Mouse (Mus musculus) erythroid progenitor cell, adult 5-6 weeks (primary cell): ENCODE data around the gene Sema3g. TPM values are rescaled to one million over a fixed set of nuclear protein-coding genes. Genes with fewer than 3 reads are reported as not detected.
A peak's percentile ranks its signal among the peaks of the same experiment; 100 is the strongest.

Experiments used
- ATAC-seq: replicated peaks from 2 replicates; pipeline ENCODE4 v1.8.0; 2016; ENCODE audit warnings: moderate number of reproducible peaks, mild to moderate bottlenecking, moderate TSS enrichment, inconsistent platforms; ENCODE audit not compliant: poor library complexity, low FRiP score, severe bottlenecking
- total RNA-seq, 2 experiments: library from RNA; stranded (forward) in 1 of 2; stranded (reverse) in 1 of 2; fragments of 150-400 nt in 1 of 2; fragments of 186-747, 209-891 nt in 1 of 2; gene quantifications; 2 replicates each; pipeline versions ENCODE4 v1.2.3 to v1.2.4; 2015 to 2017; ENCODE audit warnings: low replicate concordance in 2 of 2

Sema3g gene
- total RNA-seq, 2 experiments from 2014 or later: not detected

DNA sequence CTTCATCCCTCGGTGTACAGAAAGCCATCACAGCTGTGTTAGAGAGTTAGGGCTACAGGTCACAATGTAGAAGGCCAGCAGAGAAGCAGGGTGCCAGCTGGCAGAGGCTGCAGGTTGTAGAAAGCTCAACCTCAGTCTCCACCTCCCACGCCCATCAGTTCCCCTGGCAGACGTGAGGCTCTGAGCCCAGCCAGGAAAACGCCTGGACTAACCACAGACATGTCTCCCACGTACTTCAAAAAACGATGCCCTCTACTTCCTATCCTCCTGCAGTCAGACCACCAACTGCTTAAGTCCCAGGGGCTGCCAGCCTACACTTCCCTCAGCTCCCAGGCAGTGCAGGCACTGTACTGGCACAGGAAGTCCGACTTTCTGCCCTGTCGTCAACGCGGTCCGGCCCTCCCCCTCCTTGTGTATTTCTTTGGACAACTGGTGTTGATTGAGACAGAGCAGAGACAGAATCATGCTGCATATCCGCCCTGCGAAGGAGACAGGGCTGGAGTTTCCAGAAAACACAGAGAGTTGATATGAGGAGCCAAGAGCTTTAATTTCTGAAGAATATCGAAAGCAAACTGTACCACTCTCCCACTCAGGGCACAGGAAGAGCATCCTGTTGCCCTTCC is 22.7 kb upstream of the Sema3g start:
- no peak for ATAC-seq

GRCm38 (mm10) chr14:31195521-31195920 is 22.1 kb upstream of the Sema3g start:
- ATAC-seq: no peak

- peak; percentile 69 for ATAC-seq
These were observed 21.7 kb upstream of the Sema3g start for GRCm38 (mm10) chr14:31195968-31196367.

GRCm38 (mm10) chr14:31197547-31198516 is 19.8 kb upstream of the Sema3g start:
- no peak for ATAC-seq

- no peak for ATAC-seq
These were observed 18.1 kb upstream of the Sema3g start for GRCm38 (mm10) chr14:31199599-31199998.

DNA sequence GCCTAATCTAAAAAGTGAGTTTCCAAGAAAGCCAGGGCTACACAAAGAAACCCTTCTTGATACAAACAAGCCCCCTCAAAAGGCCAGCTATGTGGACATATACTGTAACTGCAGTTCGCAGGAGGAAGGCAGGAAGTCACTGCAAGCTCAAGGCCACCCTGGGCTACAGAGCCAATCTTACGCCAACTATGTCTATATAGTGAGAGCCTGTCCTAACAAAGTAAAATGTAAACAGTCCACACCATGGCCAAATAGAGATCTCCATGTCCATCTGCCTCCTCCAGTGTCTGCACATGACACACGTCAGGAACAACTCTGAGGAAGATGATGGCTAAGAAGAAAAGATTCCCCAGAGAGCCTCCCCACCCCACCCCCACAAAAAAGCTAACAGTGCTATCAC is 17.6 kb upstream of the Sema3g start:
- ATAC-seq: no peak

DNA sequence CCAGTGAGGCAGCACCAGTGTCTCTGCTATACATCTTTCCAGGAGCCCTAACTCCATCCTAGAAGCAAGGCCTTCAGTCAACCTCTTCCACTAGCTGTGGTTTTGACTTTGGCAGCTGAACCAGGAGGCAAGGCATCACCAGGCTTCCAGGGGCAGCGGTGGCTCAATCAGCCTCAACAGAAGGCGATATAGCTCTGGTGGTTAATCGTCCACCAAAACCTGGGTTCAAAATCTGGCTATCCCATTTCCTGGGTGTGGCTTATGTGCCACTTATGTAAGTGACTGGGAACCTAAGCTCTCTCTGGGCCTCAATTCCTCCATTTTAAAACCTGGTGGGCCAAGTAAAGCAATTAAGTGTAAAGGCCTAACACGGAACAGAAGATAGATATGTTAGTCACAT is 12.8 kb upstream of the Sema3g start:
- ATAC-seq: no peak

DNA sequence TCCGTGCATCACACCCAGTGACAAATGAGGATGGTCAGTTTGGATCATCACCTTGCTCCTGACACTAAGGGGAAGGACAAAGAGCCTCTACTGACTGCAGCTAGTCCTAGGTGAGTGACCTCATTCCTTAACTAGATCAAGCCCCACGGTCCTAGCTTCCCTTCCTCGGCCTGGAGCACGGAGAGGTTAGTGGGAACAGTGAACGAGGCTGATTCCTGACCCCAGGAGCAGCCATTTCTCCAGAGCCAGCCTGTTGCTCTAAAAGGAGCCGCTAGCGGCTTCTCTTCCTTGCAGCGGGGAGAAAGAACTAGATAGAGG is 12.5 kb upstream of the Sema3g start:
- no peak for ATAC-seq

DNA sequence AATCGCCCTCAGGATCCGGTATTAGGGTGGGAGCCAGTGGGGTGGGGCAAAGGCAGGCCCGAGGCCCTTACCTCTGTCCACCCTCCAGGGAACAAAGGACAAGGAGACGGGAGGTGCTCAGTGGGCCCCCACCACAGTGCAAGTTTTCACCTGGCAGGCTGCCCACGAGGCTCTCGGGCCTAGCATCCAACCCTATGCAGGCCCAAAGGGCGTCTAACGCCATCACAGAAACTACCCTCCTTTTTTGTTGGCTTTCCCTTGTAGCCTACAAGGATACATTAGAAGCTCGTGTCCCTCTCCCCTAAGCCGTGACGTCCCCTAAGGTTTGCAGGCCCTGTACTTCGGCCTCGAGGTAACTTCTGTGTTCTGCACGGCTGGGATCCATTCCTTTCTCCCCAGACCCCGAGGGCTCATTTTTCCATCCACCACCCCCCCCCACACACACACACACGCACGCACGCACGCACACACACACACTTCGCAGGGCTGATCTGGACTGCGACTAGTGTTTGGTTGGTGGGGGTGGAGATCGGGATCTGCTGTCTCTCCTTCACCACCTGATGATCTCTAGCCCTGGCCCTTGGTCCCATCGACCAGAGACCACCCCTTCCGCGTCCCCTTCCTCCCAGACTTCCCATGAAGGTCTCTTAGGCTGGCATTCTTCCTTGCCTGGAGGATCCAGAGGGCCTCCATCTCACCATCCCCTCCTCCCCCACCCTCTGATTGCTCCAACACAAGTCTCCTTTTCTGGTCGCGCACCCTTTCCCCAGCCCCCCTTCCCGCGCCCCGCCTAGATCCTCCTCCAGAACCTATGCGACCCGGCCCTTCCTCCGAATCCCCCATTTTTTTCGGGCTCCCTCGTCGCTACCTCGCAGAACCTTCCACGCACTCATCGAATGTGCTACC is 11.8 kb upstream of the Sema3g start:
- no peak for ATAC-seq

DNA sequence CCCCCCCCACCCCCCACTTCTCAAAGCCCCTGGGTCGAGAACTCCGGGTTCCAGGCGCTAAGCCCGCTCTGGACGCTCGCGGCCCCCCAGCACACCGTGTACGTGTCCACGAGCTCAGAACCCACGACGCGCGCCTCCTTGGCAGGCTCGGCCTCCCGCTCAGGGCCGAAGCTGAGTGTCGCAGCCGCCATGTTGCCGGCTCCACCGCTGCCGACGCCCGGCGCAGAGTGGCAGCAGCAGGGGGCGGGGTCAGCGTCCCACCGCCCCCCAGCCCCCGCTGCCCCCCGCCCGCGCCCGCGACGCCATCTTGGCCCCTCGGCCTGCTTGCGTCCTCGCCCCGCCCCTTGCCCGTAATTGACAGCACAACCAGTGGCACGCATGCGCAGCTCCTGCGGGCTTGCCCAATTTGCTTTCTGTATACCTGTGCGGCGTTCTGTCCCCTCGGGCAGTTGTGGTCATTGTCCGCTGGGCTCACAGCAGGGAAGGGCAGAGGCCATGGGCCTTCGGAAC is 11.1 kb upstream of the Sema3g start:
- peak; percentile 83 for ATAC-seq

- ATAC-seq: peak; percentile 80
These were observed 10.4 kb upstream of the Sema3g start for GRCm38 (mm10) chr14:31207070-31207830.

DNA sequence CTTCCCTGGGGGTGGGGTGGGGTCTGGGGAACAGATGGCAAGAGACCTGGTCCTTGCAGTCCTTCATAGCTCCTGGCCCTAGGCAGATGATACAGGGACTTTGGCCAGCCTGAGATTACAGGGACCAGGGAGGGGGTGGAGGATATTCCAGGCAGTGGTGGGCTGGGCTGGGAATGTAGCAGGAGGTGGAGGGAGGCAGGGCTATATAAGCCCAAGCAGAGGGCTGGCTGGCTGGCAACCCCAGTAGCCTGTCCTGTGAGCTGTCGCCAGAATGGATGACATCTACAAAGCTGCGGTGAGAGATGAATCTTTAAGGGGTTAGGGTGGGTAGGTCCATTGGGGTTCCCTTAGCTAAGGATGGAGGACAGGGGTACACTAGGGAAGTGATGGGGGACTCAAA is 9.6 kb upstream of the Sema3g start, which contains the start of gene Tnnc1:
Gene Tnnc1, plus strand, starts transcription at position 229 of the 400 bp plus-strand sequence.
- ATAC-seq: no peak

DNA sequence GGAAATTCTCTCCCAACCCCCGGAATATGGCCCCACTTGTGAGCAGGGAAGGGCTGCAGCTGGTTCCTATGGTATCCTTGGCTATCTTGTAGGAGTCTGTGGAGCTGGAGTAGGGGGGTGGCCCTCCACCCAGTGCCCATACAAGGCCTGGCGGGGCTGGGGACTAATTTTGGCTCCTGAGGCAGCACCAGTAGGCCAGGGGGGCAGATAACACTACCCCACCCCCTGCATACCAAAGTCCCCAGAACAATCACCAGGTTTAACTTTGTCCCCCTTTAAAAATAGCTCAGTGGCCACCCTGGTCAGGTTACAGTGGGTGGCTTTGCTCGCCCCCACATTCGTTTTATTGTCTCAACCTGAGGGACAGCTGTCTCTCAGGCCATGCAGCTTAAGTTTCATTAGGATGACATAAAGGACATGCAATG is 8.5 kb upstream of the Sema3g start:
- no peak for ATAC-seq

- ATAC-seq: no peak
These were observed 5.8 kb upstream of the Sema3g start for GRCm38 (mm10) chr14:31211854-31212253.

DNA sequence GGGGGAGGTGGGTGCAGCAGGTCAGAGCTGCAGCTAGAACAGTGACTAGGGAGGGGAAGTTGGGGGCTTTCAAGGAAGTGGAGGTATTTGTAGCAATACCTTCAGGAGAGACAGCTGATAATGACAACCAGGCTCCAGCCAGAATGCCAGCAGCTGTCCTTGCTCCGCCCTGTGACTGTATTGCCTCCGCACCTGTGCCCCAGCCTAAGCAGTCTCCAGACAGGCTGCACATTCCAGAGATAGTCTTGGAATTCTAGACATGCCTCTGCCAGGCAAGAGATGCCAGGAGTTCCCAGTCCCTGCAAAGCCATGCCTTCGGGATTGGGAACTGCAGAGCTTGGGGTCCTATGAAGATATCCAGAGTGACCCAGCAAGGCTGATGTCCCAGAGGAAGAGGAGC is 5.2 kb upstream of the Sema3g start:
- no peak for ATAC-seq

DNA sequence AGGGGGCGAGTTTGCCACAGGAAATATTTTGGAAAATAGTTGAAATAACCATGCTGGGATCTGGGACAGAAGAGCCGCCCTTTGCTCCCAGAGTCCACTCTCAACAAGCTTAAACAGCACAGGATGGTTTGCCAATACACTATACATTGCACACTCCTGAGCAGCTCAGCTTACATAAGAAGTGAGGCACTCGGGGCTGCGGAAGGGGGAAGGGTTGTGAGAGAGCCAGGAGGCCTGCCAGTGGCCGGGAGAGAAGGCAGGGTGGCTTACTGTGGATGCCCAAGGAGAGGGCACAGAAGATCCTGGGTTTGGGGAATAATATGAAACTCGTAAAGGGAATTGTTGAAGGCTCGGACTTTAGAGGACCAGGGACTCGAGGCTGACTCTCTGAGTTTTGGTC is 3.8 kb upstream of the Sema3g start:
- no peak for ATAC-seq

- ATAC-seq: no peak
These were observed 3.0 kb upstream of the Sema3g start for GRCm38 (mm10) chr14:31214684-31215083.

- ATAC-seq: peak; percentile 70
These were observed 2.3 kb upstream of the Sema3g start for GRCm38 (mm10) chr14:31215157-31216002.
